Mouse (Mus musculus) heart, adult 2 months (tissue): ENCODE measurements around the gene Mrpl53. TPM values are rescaled to one million over a fixed set of nuclear protein-coding genes. Genes with fewer than 3 reads are reported as not detected.

Source experiments
- DNase-seq, 2 experiments: peaks; one replicate each; pipeline ENCODE4 v3.0.0; 2021
- H3K27ac ChIP-seq: fragments of 200-600 bp; 2 replicates; pipeline ENCODE4 v1.8.1; 2022
- H3K27me3 ChIP-seq: fragments of 200-500 bp; 2 replicates; pipeline ENCODE4 v1.6.1; 2012; ENCODE audit warnings: mild to moderate bottlenecking, low read length, inconsistent platforms, mixed read lengths; ENCODE audit not compliant: control insufficient read depth, insufficient read depth
- H3K36me3 ChIP-seq: fragments of 200-500 bp; 2 replicates; pipeline ENCODE4 v1.6.1; 2012; ENCODE audit warnings: low read length, inconsistent platforms; ENCODE audit not compliant: control insufficient read depth, insufficient read depth
- H3K4me1 ChIP-seq: fragments of 200-500 bp; 2 replicates; pipeline ENCODE4 v1.6.1; 2011; ENCODE audit warnings: low read length; ENCODE audit not compliant: control insufficient read depth, insufficient read depth
- H3K4me3 ChIP-seq: fragments of 200-600 bp; 2 replicates; pipeline ENCODE4 v1.8.1; 2022
- H3K79me2 ChIP-seq: fragments of 200-500 bp; replicated peaks from 2 replicates; pipeline ENCODE4 v1.6.1; 2012; ENCODE audit warnings: mild to moderate bottlenecking, inconsistent platforms, low read length, moderate library complexity, mixed read lengths; ENCODE audit not compliant: control insufficient read depth, insufficient read depth
- H3K9ac ChIP-seq: fragments of 200-500 bp; 2 replicates; pipeline ENCODE4 v1.6.1; 2012; ENCODE audit warnings: low read depth, mild to moderate bottlenecking, control low read depth, inconsistent platforms, low read length, mixed read lengths
- CTCF ChIP-seq: fragments of 200-600 bp; IDR thresholded peaks from 2 replicates; pipeline ENCODE4 v1.8.1; 2022; ENCODE audit warnings: antibody characterized with exemption, mild to moderate bottlenecking, moderate library complexity
- EP300 ChIP-seq: fragments of 200-500 bp; IDR thresholded peaks from 2 replicates; pipeline ENCODE4 v1.6.1; 2011; ENCODE audit warnings: low read depth, low read length, control low read depth; ENCODE audit not compliant: insufficient read depth
- POLR2A ChIP-seq: fragments of 200-500 bp; IDR thresholded peaks from 2 replicates; pipeline ENCODE4 v1.6.1; 2011; ENCODE audit warnings: mild to moderate bottlenecking, low read depth, low read length, control low read depth; ENCODE audit not compliant: insufficient read depth
- WGBS: fragments of 180-500 bp; shearing (Covaris S2); methylation state at CpG from one replicate; pipeline ENCODE4 v1.1.7; 2018; 5-methylcytosine and 5-hydroxymethylcytosine counted together
- intact Hi-C: fragments of 180-260 bp; cut with DNase I; formaldehyde crosslinking; loops from one replicate; pipeline ENCODE4 v1.15.1; 2025
- polyA plus RNA-seq: library from polyadenylated mRNA; depleted of rRNA; stranded (reverse); fragments of >200 nt; gene quantifications from 2 replicates; pipeline ENCODE4 v1.2.3, GENCODE M21; 2012
- total RNA-seq, 2 experiments: library from RNA; stranded (reverse); gene quantifications; 2 replicates each; pipeline ENCODE4 v1.2.3; 2021

Mrpl53 gene
- total and polyA plus RNA-seq, 3 experiments, result 113 to 131 (median 129) TPM

DNA sequence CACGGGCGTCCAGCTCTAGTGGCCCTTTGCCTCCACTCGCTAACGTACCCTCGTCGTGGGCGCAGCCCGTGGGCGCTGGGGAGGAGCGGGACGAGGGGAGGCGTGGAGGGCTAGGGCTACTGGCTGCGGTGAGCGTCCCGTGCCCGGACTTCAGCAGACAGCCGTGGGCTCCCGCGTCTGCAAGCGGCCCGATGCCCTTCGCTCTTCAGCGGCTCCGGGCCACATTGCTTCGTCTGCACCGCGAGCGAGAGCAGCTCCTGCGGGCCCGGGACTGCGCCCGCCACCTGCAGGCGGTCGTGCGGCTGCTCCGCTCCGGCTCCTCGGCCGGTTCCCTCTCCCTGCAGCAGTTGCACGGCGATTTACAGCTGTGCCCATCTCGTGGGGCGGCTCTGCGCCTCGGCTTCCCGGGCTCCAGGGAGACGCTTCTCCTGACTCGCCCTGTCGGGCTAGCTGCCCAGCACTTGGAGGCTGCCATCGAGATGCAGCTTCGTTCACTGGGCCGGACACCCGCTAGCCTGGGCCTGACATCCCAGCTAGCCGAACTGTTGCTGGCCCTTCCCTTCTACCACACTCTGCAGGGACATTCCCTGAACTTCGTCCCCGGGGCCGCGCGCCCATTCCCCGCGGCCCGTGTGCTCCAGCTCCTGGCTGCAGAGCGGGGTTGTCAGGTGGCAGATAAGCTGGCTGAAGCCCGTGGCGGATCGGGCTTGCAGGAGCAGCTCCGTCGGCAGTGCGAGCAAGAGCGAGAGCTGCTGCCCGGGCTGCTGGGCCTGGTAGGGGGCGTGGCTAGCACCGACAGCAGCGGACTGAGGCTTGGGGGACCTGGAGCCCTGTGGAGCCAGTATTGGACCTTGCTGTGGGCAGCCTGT is 6.9 kb upstream of the Mrpl53 start:
- H3K4me1 ChIP-seq, result peaks cover 4% of the 10 kb centered on the region
- H3K79me2 ChIP-seq, result no peaks in the 10 kb centered on the region
- H3K36me3 ChIP-seq, result no peaks in the 10 kb centered on the region
- H3K9ac ChIP-seq, result peak overlapping the region; percentile 91
- peak; percentile 79 to 80 for DNase-seq
- TF ChIP-seq EP300 (no peak), CTCF (peak; percentile 66), POLR2A (no peak)
- peak overlapping the region; percentile 89 for H3K27ac ChIP-seq
- H3K4me3 ChIP-seq, result peak overlapping the region; percentile 72
- WGBS, result under 1% methylated on average over 74 of the region's 74 CpGs
- no peaks in the 10 kb centered on the region for H3K27me3 ChIP-seq
- intact Hi-C loops, result loop anchor here (1.0 to 10.0 kb wide), 2 partner anchors 106 to 163 kb away; no protein-coding TSS in a partner anchor

DNA sequence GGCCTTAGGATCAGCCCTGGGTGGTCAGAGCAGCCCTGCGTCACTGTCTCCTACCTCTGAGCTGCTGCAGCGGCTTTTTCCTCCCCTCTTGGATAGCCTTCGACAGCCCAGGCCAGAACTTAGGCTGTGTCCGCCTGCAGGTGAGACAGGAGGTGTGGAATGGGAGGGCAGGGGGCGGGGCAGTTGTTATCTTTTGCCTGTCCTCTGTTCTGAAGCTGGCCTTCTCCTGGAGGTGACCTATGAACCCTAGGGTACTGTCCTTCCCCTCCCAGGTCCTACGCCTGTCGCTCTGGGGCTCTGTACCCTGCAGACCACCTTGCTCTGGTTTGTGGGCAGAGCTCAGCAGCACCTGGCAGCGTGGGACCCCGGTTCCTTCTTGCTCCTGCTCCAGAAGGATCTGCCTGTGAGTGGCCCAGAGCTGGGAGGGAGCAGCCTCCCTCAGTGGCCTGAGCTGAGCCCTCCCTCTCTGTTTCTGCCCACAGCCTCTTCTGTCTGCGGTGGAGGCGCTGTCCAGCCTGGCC is 5.7 kb upstream of the Mrpl53 start:
- Histone ChIP-seq H3K36me3 (no peaks in the 10 kb centered on the region), H3K27ac (no peak overlapping the region), H3K4me3 (no peak overlapping the region), H3K4me1 (peaks cover 4% of the 10 kb centered on the region), H3K79me2 (no peaks in the 10 kb centered on the region), H3K27me3 (no peaks in the 10 kb centered on the region), H3K9ac (no peak overlapping the region)
- TF ChIP-seq CTCF, result no peak
- TF ChIP-seq POLR2A, result no peak
- TF ChIP-seq EP300, result no peak
- WGBS, result 69% methylated on average over 11 of the region's 11 CpGs
- no peak for DNase-seq
- intact Hi-C loops, result loop anchor here (10.0 kb wide), 1 partner anchor 162 kb away; no protein-coding TSS in a partner anchor

DNA sequence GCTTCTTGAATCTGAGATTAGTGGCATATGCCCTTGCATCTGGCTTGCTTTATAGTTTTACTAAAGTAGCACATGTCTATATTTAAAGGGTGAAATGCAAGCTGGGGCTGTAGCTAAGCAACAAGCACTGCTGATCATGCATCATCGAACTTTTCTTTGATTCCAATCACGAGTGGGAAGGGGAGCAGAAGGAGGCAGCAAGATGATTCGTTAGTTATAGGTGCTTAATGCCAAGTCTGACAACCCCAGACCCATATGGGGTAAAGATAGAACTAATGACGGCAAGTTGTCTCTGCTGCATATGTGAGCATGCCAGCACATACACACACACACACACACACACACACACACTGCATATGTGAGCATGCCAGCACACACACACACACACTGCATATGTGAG is 4.7 kb upstream of the Mrpl53 start:
- WGBS, result 88% methylated on average over 4 of the region's 4 CpGs
- Histone ChIP-seq H3K4me1 (peaks cover 4% of the 10 kb centered on the region), H3K27me3 (no peaks in the 10 kb centered on the region), H3K79me2 (no peaks in the 10 kb centered on the region; the same call in 1 of the 2 replicates), H3K4me3 (no peak overlapping the region), H3K27ac (no peak overlapping the region), H3K9ac (no peak overlapping the region), H3K36me3 (no peaks in the 10 kb centered on the region)
- intact Hi-C loops, result loop anchor here (10.0 kb wide), 1 partner anchor 161 kb away; no protein-coding TSS in a partner anchor
- TF ChIP-seq CTCF (no peak), POLR2A (no peak), EP300 (no peak)
- DNase-seq, result no peak

DNA sequence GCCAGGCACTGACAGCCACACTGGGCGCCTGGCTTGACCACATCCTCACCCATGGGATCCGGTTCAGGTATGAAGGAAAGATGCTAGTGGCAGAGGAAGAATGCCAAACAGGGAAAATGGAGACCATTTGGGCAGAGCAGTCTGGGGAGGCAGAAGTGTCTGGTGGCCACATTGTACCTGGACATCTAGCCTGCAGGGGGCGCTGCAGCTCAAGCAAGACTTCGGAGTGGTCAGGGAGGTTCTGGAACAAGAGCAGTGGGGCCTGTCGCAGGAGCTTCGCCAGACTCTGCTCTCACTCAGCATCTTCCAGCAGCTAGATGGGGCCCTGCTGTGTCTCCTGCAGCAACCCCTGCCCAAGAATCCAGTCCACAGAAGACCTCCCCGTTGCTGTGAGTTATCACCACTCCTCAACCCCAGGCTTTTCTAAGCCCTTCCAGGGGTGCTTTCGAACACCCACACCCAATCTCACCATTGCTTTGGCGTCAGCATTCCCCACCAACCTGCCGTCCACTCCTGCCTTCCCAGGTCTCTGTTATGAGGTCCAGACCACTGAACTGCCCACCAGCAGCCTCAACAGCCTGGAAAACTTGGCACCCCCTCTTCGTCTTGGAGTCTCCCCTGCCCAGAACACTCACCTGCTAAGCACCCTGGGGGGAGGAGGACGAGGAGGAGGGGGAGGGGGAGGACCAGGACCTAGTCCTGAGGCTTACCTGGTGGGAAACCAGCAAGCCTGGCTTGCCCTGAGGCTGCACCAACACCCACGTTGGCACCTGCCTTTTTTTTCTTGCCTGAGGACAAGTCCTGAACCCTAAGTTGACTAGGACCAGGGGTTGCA is 1.1 kb upstream of the Mrpl53 start:
- DNase-seq, result peak; percentile 70 to 80
- TF ChIP-seq EP300 (no peak), CTCF (peak; percentile 83), POLR2A (no peak)
- no peaks in the 10 kb centered on the region for H3K36me3 ChIP-seq
- no peaks in the 10 kb centered on the region for H3K27me3 ChIP-seq
- no peaks in the 10 kb centered on the region; the same call in 1 of the 2 replicates for H3K79me2 ChIP-seq
- 44% methylated on average over 13 of the region's 13 CpGs for WGBS
- intact Hi-C loops, result loop anchor here (2.0 to 10.0 kb wide), 3 partner anchors 51 to 157 kb away; partner anchors contain the start of genes Aup1 and Htra2
- H3K4me3 ChIP-seq, result peak overlapping the region; percentile 75; the same call in 1 of the 2 replicates
- no peak overlapping the region; the same call in 1 of the 2 replicates for H3K27ac ChIP-seq
- H3K4me1 ChIP-seq, result peaks cover 3% of the 10 kb centered on the region; the same call in 1 of the 2 replicates
- H3K9ac ChIP-seq, result no peak overlapping the region

DNA sequence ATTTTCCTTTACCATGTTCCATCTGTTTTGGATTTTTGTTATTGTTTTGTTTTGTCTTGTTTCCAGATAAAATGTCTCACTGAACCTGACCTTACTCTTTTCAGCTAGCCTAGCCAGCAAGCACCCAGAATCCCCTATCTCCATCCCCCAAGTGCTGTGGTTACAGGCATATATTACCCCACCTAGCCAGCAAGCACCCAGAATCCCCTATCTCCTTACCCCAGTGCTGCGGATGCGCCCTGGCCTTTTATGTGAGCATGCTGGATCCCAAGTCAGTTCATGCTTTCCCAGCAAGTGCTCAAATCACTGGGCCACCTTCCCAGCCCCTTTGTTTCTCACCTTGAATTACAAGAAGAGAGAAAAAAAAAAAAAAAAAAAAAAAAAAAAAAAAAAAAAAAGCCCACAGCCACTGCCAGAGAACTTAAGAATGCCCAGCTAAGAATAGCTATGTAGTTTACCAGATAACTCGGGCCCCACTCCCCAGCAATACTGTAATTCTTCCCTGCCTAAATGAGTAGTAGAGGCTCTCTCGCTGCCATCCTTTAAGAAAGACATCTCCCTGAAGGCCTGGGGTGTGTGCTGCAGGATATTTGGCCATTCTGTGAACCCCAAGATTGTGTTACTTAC is 2.8 kb downstream of the Mrpl53 start:
- intact Hi-C loops, result no loop called here
- no peak for DNase-seq
- H3K27me3 ChIP-seq, result no peaks in the 10 kb centered on the region
- peaks cover 5% of the 10 kb centered on the region for H3K4me1 ChIP-seq
- TF ChIP-seq CTCF (no peak), EP300 (no peak), POLR2A (no peak)
- no peak overlapping the region for H3K27ac ChIP-seq
- H3K4me3 ChIP-seq, result no peak overlapping the region
- H3K36me3 ChIP-seq, result no peaks in the 10 kb centered on the region
- 73% methylated on average over 4 of the region's 4 CpGs for WGBS
- H3K79me2 ChIP-seq, result no peaks in the 10 kb centered on the region; the same call in 1 of the 2 replicates
- no peak overlapping the region for H3K9ac ChIP-seq
